Mouse (Mus musculus): ENCODE results near the gene Trpv3. TPM values are rescaled to one million over a fixed set of nuclear protein-coding genes. Genes with fewer than 3 reads are reported as not detected.

Trpv3 gene
- total RNA-seq, 2 experiments from 2014 or later = 0.54 to 0.59 TPM

- H3K4me3 ChIP-seq = peak overlapping the region; percentile 41
- peak overlapping the region; percentile 69 for H3K27ac ChIP-seq
- DNase-seq (ENCODE audit: low spot score in 2 of 2) = no peak
- TF ChIP-seq CTCF (conservative IDR thresholded peaks at IDR 0.05) = no peak
These were observed 57.0 kb downstream of the Trpv3 start for GRCm38 (mm10) chr11:73323906-73324830.

GRCm38 (mm10) chr11:73326485-73326886 is 59.3 kb downstream of the Trpv3 start:
- Histone ChIP-seq H3K27ac (no peak overlapping the region; the same call in 1 of the 2 replicates), H3K4me3 (no peak overlapping the region; the same call in 1 of the 2 replicates)
- no peak for TF ChIP-seq CTCF (conservative IDR thresholded peaks at IDR 0.05)
- no peak for DNase-seq (ENCODE audit: low spot score in 2 of 2)

- TF ChIP-seq CTCF (conservative IDR thresholded peaks at IDR 0.05) = no peak
- DNase-seq (ENCODE audit: low spot score in 2 of 2) = no peak
- Histone ChIP-seq H3K27ac (no peak overlapping the region), H3K4me3 (no peak overlapping the region)
These were observed 60.2 kb downstream of the Trpv3 start for GRCm38 (mm10) chr11:73327361-73327760.

- Histone ChIP-seq H3K27ac (no peak within 1 kb of the TSS), H3K4me3 (no peak within 1 kb of the TSS)
- TF ChIP-seq CTCF (conservative IDR thresholded peaks at IDR 0.05) = no peak
- no peak for DNase-seq (ENCODE audit: low spot score in 2 of 2)
These were observed 62.3 kb downstream of the Trpv3 start, which contains the start of the genes Aspa, Gm49340 and Spata22 for GRCm38 (mm10) chr11:73329442-73329841. TSS of gene Aspa (minus strand) at chr11:73329596. TSS of gene Gm49340 (plus strand) at chr11:73329741. TSS of gene Spata22 (plus strand) at chr11:73329741.

GRCm38 (mm10) chr11:73333357-73333756 is 66.2 kb downstream of the Trpv3 start:
- DNase-seq (ENCODE audit: low spot score in 2 of 2) = no peak
- no peak for TF ChIP-seq CTCF (conservative IDR thresholded peaks at IDR 0.05)
- H3K4me3 ChIP-seq = no peak overlapping the region
- no peak overlapping the region for H3K27ac ChIP-seq

GRCm38 (mm10) chr11:73336919-73337318 is 69.7 kb downstream of the Trpv3 start:
- Histone ChIP-seq H3K27ac (no peak overlapping the region), H3K4me3 (no peak overlapping the region)
- no peak for DNase-seq (ENCODE audit: low spot score in 2 of 2)
- TF ChIP-seq CTCF (conservative IDR thresholded peaks at IDR 0.05) = no peak

Other genes with a start within 250 kb of the Trpv3 start
- gene Camkk1, start 248.4 kb upstream of the Trpv3 start, total RNA-seq (2021) = 100 to 1,000 TPM; 173 to 177 TPM
- 10 to 100 TPM; 10.6 to 11.8 TPM for gene Ncbp3, start 219.6 kb upstream of the Trpv3 start, total RNA-seq (2021)
- gene Itgae, start 176.8 kb upstream of the Trpv3 start, total RNA-seq (2021) = under 1 TPM; 0.15 to 0.20 TPM
- gene Haspin, start 129.1 kb upstream of the Trpv3 start, total RNA-seq (2021) = under 1 TPM; 0.33 to 0.44 TPM
- 1 to 10 TPM; 2.0 to 3.1 TPM for gene P2rx5, start 107.0 kb upstream of the Trpv3 start, total RNA-seq (2021)
- gene Emc6, start 90.4 kb upstream of the Trpv3 start, total RNA-seq (2021) = 10 to 100 TPM; 44.6 to 47.5 TPM
- 1 to 10 TPM; 9.2 TPM for gene Tax1bp3, start 90.3 kb upstream of the Trpv3 start, total RNA-seq (2021)
- gene Ctns, start 68.3 kb upstream of the Trpv3 start, total RNA-seq (2021) = 10 to 100 TPM; 20.1 to 23.2 TPM
- 1 to 10 TPM; 3.1 to 3.2 TPM for gene Shpk, start 67.9 kb upstream of the Trpv3 start, total RNA-seq (2021)
- not detected for gene Trpv1, start 33.1 kb upstream of the Trpv3 start, total RNA-seq (2021)
- gene Aspa, start 62.2 kb downstream of the Trpv3 start, total RNA-seq (2021) = 10 to 100 TPM; 10.8 to 12.6 TPM
- not detected for gene Gm49340, start 62.4 kb downstream of the Trpv3 start, total RNA-seq (2021)
- not detected for gene Spata22, start 62.4 kb downstream of the Trpv3 start, total RNA-seq (2021)
- gene Olfr20, start 83.4 kb downstream of the Trpv3 start, total RNA-seq (2021) = not detected
- gene Olfr376, start 103.9 kb downstream of the Trpv3 start, total RNA-seq (2021) = not detected
- not detected for gene Olfr1, start 132.2 kb downstream of the Trpv3 start, total RNA-seq (2021)
- gene Olfr378, start 161.1 kb downstream of the Trpv3 start, total RNA-seq (2021) = not detected
- not detected for gene Olfr380, start 190.1 kb downstream of the Trpv3 start, total RNA-seq (2021)
- not detected for gene Olfr381, start 224.2 kb downstream of the Trpv3 start, total RNA-seq (2021)
- not detected for gene Olfr382, start 249.8 kb downstream of the Trpv3 start, total RNA-seq (2021)

Data from layer of hippocampus, adult 2 months (tissue).